Mouse (Mus musculus): ENCODE data around the gene Trio.

DNA sequence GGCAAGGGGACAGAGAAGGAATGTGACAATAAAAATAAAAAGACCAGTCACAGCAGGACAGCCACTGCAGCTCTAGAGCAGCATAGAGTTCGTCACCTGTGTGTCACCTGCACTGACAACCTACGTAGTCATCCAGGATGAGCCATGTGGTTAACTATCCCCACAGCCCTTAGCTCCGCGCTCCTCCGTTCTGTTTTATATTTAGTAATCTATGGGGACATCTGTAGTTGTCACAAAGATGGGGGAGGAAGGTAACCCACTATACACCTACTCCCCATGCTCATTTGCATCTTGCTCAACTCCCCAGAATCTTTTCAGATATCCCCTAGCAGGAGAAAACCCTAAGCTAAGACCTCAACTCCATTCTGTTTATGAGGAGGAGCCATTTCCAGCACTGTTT, 71.3 kb downstream of the Trio start:
- TF ChIP-seq POLR2A (IDR thresholded peaks at IDR 0.05; ENCODE audit: low read depth, low read length) = no peak
- no peak for TF ChIP-seq CTCF (IDR thresholded peaks at IDR 0.05; ENCODE audit: extremely low read depth, insufficient read length, insufficient replicate concordance, low read depth, low read length)
